Mouse (Mus musculus) activated CD4-positive, CD25-positive, alpha-beta regulatory T cell, adult 4 months (primary cell): ENCODE data around the gene Cnpy1. TPM values are rescaled to one million over a fixed set of nuclear protein-coding genes. Genes with fewer than 3 reads are reported as not detected.

Experiments
- ATAC-seq: one replicate; pipeline ENCODE4 v1.8.0; 2017
- polyA plus RNA-seq, 2 experiments: library from polyadenylated mRNA; unstranded; fragments of 100-300 nt; shearing (Covaris generic); gene quantifications; one replicate each; pipeline ENCODE4 v1.2.1; 2017

Gene Cnpy1
- polyA plus RNA-seq, 2 experiments from 2014 or later: not detected

DNA sequence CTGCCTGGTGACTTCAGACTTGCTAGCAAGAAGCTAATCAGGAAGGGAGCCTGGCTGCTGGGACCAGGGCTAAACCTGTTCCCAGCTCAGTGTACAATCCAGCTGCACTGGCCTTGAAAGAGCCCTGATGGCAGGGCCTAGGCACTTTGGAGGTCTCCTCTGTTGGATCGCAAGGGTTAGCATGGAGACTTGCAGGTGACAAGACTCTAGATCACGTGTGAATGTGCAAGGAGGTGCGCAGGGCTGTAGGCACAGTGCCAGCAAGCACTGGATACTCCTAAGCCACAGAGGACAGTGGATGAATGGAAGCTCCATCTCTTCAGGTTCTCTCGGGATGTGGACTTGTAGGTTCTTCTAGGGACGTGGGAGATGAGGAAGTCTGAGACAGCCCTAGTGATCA, 6.7 kb downstream of the Cnpy1 start:
- ATAC-seq: no peak

DNA sequence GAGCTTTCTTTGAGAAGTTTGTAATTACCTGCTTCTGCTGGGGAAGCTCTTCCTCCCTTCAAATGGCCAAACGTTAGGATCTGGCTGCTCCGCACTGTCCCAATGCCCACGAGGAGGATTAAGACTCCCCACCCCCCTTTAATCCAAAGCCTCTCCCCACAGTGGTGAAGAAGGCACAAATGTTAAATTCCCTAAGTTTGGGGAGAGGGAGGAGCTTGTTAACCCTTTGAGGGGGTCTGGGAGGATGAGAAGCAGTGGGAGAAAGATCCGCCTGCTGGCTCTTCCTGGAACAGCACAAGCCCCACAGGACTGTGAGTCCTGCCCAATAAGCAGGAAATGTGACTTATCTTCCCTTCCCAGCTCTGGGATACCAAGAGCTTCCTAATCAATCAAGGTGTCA, 7.5 kb downstream of the Cnpy1 start:
- ATAC-seq: no peak

DNA sequence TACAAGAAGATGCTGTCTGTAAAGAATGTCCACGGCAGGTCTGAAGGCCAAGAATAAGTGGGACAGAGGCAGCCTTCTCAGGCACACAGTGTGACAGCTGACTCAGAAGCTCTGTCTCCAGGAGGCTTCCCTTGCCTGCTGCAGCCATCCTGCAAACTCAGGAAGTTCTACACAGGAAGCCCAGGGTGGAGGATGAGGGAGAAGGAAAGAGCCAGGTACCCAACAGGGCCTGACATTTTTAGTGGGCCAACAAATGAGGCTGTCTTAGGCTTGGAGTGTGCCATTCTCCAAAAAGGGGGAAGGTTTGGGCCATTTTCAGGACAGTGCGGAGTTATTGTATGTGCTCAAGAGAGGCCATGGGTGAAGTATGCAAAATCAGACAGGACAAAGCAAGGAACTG, 7.9 kb downstream of the Cnpy1 start:
- no peak for ATAC-seq

DNA sequence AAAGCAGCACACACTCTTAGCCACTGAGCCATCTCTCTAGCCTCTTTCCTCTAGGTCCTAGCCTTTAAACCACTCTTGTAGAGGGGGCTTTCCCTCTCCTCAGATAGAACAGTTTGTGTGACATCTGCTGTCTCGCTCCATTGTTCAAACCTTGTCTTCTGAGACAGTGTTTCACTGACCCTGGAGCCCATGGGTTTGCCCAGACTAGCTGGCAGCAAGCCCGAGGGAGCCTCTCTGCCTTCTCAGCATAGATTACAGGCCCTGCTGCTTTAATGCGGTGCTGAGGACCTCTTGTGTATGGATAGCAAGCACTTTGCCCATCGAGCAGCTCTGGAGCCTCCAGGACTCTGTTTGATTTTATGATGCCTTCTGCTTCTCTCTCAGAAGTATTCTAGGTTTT, 8.6 kb downstream of the Cnpy1 start:
- no peak for ATAC-seq

DNA sequence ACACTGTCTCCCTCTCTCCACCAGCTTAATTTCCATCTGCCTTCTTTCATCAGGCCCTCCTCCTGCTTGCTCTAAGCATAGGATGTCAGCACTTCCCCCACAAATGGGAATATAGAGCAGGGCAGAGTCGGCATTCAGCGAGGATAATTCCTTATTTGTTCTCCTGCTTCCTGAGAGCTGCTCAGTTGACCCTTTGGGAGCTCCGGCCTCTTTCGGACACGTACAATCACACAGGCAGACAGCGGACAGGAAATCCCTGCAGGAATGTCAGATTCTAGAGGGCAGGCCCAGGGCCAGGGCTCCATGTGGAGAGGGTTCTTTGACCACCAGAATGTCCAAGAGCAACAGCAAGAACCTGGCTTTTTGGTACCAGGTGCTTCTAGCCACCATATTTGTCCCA, 9.5 kb downstream of the Cnpy1 start:
- no peak for ATAC-seq

DNA sequence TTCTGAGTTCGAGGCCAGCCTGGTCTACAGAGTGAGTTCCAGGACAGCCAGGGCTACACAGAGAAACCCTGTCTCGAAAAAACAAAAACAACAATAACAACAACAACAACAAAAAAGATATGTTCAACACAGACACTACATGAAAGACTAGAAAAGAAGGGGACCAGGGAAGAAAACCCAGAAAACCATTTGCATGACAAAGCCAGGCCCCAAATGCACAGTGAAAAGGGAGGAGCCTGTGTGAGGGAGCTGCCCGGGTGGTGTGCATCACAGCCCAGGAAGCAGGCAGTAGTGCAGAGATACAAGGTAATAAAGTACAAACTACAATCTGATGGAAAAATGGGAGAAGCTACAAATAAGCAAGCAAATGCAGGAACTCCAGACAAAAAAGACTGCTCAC, 13.5 kb downstream of the Cnpy1 start:
- no peak for ATAC-seq

DNA sequence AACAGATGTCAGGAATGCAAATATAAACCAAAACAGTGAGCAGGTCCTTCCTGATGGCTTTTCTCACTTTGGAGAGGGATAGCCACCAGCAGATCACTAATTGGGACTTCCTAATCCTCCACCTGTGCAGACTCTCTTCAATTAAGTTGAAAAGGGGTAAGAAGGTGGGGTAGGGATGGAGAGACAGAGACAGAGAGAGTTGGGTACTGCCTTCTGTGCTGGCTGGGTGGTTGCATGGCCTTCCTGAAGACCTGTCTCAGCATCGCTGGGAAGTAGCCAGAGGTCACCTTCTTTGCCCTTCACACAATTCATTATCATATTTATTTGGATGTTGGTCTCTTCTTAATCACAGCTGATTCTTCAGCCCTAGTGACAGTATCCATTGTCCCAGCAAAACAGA, 26.0 kb downstream of the Cnpy1 start:
- ATAC-seq: no peak

DNA sequence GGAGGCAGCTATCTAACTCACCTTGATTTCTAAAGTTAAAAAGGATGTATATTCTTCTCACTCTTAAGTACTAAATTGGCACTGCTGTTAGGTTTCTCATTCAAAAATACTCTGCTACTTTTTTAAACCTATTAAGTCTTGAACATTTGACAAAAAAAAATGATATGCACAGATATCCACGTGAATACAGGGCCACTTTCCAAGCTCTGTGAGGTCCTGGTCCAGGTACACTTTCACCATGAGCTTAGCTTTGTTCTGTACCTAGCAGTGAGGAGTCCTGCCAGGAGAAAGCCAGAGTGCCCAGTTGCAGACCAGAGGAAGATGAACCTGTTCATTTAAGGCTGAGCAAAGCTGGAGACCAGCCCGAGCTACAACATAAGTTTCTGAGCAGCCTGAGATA, 32.2 kb downstream of the Cnpy1 start:
- no peak for ATAC-seq

DNA sequence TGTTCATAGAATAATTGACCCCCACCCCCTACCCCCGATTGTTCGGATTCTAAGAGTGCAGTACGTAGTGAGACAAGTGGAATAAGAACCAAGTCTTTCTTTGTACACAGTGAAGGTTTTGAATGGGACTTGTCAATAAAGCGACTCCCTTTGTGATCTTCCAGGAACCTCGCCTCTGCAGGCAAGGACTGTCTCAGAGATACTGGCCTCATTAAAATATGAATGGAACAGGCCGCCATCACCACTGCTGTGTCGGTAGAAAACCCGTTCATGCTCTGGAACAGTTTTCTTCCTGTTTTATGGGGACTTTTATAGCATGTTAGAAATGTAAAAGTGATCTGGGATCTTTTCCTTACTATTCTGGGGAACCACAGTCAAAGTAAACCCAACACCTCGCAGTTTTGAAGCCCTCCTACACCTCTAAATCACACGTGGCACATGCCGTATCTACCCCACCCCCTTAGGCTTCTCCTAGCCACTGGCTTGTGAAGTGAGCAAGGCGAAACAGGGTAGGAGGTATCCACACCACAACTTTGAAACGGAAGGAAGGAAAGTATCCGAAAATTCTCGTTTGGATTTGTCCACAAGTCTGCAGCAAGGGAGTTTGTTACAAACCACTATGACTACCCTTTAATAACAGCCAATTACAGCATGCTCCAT, 33.8 kb downstream of the Cnpy1 start:
- no peak for ATAC-seq

DNA sequence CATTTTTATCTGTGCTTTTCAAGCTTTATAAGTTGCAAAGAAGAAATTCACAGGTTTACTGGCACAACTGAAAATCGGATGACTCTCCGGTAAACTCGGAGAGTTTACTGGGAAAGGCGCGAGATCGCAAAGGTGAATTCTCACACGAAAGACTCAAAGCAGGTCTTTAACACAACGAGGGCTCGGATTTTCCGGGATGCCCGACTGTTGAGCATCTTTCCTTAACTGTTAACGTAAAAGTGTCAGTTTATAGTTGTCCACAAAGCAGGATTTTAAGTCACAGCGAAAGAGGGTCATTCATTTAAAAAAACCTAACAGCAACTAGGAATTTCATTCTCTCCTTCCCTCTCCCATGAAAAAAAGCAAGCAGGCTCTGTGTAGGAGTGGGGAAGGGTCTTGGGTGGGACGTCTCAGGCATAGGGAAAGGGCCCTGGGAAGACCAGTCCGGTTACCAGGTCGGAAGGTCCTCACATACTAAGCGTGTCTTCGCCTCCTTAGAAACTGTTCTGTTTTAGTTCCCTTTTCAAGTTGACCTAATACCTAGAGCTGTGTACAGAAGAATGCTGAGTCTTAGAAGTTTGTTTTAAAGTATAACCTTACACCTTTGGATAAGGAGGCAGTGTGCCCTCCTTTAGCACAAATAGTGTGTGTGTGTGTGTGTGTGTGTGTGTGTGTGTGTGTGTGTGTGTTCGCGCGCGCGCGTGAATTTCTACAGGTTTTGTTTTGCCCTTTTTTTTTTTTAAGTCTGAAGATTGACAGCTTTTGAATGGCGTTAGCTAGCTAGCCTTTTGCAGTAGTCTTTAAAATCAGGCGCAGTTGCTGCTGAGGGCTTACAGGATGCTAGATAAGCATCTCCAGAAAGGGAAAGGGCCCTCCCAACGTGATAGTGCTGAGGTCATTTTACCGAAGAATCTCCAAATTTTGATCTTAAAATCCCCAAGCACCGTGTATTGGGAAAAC, 34.7 kb downstream of the Cnpy1 start:
- ATAC-seq: no peak

DNA sequence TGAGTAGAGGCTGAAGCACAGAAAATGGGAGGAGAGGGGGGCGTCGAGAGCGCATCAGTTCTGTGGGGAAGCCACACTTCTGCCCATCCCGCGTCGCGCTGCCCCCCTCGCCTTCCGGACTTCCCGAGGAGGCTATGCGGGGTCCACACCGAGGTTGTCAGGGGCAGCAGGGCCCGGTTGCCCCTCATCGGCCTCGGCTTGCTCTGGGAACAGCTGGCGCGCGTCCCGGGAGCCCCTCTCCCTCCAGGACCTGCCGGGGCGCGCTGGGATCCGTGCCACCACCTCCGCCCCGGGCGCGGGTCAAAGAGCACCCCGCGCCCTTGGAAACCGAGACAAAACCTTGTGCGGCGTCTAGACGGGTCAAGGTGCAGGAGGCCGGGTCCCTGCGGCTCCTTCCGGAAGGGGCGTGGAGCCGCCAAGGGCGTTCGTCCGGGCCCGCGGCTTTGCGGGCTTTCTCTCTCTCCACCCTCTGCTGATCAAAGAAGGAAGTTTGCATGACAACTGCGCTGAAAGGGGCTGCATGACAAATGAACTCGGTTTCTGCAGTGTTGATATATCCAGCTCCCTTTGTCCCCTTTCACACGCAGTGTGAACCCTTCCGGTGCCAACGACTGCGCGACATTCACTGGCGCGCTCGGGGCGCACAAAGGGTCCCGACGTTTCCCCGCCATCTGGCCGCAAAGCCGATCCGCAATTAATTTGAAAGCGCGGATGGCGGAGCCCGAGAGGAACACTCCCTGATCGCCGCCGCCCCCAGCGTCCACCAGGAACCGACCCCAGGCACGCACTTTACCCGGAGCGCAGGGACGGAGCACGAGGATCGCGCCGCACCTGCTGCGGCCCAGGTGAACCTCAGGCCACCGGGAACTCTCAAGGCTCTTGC, 35.8 kb downstream of the Cnpy1 start:
- ATAC-seq: no peak

DNA sequence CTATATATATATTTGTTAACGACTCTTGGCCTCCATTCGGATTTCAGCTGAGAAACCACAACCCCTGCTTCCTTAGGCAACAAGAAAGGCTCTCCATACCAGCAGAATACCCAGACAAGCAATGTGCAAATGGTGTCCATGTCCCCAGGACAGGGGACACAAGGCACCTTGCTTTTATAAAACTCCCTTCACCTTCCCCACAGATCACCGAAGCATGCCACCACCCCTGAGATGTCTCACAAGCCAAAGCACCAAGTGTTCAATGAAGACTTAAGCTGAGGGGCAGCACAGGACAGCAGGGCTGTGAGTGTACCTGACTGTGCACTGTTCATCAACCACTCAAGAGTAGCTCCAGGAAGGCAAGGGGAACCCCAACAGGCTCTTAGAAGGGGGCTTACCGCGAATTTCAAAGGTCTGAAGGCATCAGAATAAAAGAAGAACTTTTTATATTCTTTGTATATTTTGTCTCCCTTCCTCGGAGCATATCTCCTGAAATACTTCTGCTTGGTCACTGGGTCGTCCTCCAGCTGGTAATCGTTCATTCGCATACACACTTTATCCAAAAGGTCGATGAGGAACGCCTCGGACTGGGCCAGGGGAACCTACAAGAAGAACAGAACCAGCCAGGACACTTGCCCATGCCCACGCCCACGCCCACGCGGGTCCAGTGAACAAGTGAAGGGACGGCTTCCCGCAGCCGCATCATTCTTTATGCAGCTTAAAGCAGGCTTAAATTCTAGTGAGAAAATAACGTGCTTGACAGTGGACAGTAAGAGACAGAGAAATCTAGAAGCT, 36.7 kb downstream of the Cnpy1 start:
- no peak for ATAC-seq

DNA sequence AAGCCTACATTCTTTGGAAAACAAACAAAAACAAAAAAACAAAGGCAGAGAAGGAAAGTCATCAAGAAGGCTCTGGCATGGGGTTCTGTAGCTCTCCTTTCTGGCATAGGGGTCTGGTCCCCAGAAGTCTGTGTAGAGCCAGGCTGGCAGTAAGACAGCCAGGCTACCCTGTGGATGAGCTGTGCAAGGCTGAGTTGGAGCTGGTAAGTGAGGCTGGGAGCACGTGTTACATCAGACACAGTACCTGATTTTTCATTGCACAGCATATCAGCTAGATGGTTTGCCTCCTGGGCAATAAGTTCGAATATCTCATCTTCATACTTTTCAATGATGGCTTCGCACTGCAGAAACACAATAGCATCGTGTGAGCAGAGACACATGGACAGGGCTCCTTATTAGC, 38.6 kb downstream of the Cnpy1 start:
- no peak for ATAC-seq

DNA sequence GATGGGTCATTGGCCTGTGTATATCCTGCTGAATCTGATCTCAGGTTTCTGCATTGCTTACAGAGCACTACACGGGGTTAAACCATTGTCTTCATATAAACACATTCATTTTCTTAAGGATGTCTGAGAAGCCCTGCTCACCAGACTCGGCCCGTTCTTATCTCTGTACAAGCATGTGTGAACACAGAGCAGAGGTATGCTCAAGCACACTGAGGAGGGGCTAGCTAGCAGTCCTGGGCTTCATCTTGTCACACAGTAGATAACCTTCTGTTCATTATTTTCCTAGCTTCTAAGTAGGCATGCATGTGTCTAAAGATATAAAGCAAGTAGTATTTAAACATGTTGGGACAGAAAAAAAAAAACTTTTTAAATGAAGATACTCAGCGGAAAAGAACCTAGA, 39.2 kb downstream of the Cnpy1 start:
- ATAC-seq: no peak

DNA sequence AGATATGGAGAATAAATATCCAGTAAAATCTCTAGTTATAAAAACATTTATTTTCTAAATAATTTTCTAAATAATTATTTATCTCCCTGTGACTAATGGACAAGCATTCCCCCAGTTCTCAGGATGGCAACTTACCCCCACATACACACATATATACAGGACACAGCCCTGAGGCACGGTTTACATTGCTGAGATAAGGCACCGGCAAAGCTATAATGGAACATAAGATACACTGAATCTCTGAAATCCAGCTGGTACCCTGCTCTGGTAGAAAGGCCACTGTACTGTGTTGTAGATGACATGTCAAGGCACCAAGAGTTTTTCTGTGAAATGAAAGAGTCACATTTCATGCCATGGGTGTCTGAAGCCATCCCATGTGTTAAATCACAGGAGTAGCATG, 40.9 kb downstream of the Cnpy1 start:
- no peak for ATAC-seq

DNA sequence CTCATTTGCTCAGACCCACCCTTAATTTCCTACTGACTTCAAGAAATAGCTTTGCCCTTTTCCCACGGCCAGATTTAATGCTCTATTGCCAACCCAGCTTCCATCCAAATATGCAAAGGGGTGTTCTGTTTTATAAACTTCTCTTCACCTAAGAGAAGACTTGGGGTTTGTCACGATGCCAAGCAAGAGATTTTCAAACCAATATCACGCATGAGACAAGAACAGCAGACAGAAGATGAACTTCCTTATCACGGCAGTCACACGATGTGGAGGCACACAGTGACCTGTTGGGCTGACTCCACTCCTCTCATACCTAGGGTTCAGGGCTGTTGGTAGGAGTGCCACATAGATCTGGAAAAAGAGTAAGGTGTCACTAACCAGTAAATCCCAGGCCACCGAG, 42.5 kb downstream of the Cnpy1 start:
- no peak for ATAC-seq

DNA sequence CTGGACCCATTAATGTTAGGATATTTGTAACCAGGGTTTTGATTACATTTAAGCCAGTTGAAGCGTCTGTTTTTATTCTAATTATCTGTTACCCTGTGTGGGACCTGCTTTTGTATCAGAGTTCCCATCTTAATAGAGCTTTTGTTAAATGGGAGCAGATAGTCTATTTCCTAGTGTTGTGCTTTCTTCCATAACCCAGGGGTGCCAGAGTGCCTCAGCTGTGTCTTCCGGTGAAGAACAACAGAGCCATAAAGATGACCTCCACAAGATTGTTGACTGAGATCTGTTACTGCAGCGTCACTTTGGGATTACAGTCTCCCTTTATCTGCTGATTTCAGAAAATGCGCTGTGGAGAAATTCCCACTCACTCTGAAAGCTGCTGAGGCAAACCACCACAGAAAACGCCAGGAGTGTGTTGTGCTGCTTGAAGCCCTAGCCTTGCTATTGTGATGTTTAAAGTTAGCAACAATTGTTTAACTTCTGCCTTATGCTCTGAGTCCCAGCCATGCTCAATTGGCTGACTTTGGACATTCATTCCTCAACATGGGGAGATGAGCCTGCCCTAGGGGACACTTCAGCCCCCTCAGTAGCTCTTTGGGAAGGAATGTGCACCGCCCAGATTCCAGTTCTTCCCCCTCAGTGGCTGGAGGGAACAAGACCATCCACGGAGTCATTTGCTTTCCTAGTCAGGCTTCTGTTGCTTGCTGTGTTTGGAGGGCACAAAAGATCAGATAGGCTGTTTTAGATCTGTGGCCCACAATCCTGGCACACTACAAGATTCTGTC, 46.3 kb downstream of the Cnpy1 start:
- ATAC-seq: no peak

DNA sequence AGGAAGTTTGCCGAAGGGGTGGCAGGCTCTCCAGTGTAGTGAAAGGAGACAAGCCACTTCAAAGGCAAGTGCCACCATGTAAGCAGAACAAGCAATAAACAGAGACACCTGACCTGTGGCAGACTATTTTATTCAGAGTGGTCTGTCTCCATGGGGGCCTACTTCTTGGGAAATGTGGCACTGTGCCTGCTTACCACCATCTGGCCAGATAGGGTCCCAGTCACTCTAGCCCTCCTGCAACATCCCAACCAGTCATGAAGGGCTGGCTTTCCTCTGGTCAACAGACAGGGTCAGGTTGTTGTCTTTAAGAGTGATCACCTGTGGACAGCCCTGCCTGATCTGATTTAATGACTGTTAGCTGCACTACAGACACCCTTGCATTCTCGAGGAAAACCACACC, 50.1 kb downstream of the Cnpy1 start:
- ATAC-seq: no peak

DNA sequence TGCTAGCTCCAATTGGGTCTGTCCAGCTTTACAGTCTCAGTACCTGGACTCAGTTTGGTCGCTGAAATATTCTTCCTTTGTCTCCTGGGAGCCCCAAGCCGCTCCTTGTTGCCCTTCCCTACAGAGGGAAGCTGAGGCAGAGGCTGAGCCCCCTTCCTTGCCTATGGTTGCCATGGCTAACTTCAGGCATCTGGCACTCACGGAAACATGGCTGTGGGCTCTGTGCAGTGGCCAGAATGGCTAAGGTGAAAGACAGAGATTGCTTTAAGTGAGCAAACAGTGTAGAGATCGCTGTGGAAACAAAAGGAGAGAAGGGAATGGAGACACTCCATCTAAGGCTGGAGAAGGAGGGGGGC, 53.5 kb downstream of the Cnpy1 start:
- ATAC-seq: no peak

DNA sequence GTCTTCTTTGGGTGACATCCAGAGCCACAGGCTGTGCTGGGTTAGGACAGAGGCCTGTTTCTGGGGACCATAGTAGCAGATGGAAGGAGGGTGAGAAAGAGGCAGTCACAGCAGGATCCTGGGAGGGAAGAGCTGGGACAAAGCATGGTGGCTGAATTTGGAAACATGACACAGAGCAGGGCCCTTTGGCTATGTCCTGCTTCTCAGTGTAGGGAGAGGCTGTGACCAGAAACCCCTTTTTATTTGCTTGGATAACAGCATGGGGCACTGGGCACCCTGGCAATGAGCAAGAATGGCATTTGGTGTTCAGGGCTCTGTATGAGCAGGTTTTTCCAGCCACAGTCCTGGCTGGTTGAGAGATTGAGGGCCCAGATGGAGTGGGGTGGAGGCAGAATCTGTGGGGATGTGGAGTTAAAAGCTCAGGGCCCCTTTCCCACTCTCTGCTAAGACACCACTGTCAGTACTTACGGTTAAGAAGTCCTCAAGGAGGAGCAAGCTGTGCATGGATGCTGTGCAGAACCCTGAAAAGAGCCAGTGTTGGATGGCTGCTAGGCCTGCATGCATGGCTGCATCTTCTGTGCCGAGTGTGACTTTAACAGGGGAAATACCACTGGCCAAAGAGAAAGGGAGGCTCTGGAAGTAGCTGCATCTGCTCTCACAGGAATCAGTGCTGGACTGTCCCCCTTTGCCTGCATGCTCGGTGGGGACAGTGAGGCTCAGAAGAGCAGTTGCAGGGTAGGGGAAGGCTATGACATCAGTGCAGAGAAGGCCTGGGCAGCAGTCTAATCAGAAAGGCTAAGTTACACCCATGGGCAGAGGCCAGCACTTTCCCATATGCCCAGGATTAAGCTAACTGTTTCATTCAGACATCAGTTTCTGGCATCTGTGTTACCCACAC, 54.2 kb downstream of the Cnpy1 start:
- no peak for ATAC-seq
